Mouse (Mus musculus) erythroblast, embryonic 14.5 days (primary cell): ENCODE results near the gene Lpcat1. TPM values are rescaled to one million over a fixed set of nuclear protein-coding genes. Genes with fewer than 3 reads are reported as not detected.

ENCODE experiments used
- H3K27me3 ChIP-seq: 2 replicates; pipeline ENCODE4 v1.6.1; 2012; ENCODE audit warnings: inconsistent platforms; ENCODE audit not compliant: control insufficient read depth
- H3K36me3 ChIP-seq: 2 replicates; pipeline ENCODE4 v1.6.1; 2012; ENCODE audit warnings: mild to moderate bottlenecking, inconsistent platforms; ENCODE audit not compliant: control insufficient read depth
- H3K4me1 ChIP-seq: 2 replicates; pipeline ENCODE4 v1.6.1; 2012; ENCODE audit warnings: inconsistent platforms; ENCODE audit not compliant: control insufficient read depth
- H3K4me3 ChIP-seq: replicated peaks from 2 replicates; pipeline ENCODE3; 2012; ENCODE audit warnings: moderate library complexity, mild to moderate bottlenecking, inconsistent platforms
- H3K9me3 ChIP-seq: 2 replicates; pipeline ENCODE4 v1.6.1; 2012; ENCODE audit warnings: low read length, inconsistent platforms, mixed read lengths; ENCODE audit not compliant: control insufficient read depth
- GATA1 ChIP-seq: IDR thresholded peaks from 2 replicates; pipeline ENCODE4 v1.6.1; 2012; ENCODE audit warnings: low read length, inconsistent platforms, mixed read lengths
- TAL1 ChIP-seq: IDR thresholded peaks from 3 replicates; pipeline ENCODE4 v1.6.1; 2012; ENCODE audit warnings: low read length, inconsistent platforms, mixed read lengths
- polyA plus RNA-seq: library from polyadenylated mRNA; stranded (reverse); fragments of >175 nt; gene quantifications from 2 replicates; pipeline ENCODE4 v1.2.3, GENCODE M21; 2012

Gene Lpcat1
- polyA plus RNA-seq, 1 experiment: 15.4 TPM

- H3K9me3 ChIP-seq: no peaks in the 10 kb centered on the region; the same call in 1 of the 2 replicates
- peaks cover 97% of the 10 kb centered on the region for H3K4me1 ChIP-seq
- H3K27me3 ChIP-seq: no peaks in the 10 kb centered on the region
- H3K4me3 ChIP-seq: no peak overlapping the region
- TF ChIP-seq GATA1 (no peak), TAL1 (no peak)
- peaks cover 100% of the 10 kb centered on the region for H3K36me3 ChIP-seq
Observed at GRCm38 (mm10) chr13:73482476-73482875, 15.5 kb downstream of the Lpcat1 start.

GRCm38 (mm10) chr13:73483331-73483730, 16.3 kb downstream of the Lpcat1 start:
- H3K27me3 ChIP-seq: no peaks in the 10 kb centered on the region
- TF ChIP-seq GATA1: no peak
- TF ChIP-seq TAL1: no peak
- no peaks in the 10 kb centered on the region; the same call in 1 of the 2 replicates for H3K9me3 ChIP-seq
- H3K36me3 ChIP-seq: peaks cover 100% of the 10 kb centered on the region
- H3K4me1 ChIP-seq: peaks cover 97% of the 10 kb centered on the region
- no peak overlapping the region for H3K4me3 ChIP-seq

GRCm38 (mm10) chr13:73484171-73484570, 17.2 kb downstream of the Lpcat1 start:
- no peaks in the 10 kb centered on the region for H3K27me3 ChIP-seq
- H3K36me3 ChIP-seq: peaks cover 100% of the 10 kb centered on the region
- no peak overlapping the region for H3K4me3 ChIP-seq
- no peak for TF ChIP-seq TAL1
- no peak for TF ChIP-seq GATA1
- peaks cover 97% of the 10 kb centered on the region for H3K4me1 ChIP-seq
- H3K9me3 ChIP-seq: no peaks in the 10 kb centered on the region; the same call in 1 of the 2 replicates

GRCm38 (mm10) chr13:73488105-73488504, 21.1 kb downstream of the Lpcat1 start:
- H3K4me1 ChIP-seq: peaks cover 97% of the 10 kb centered on the region
- no peak for TF ChIP-seq GATA1
- no peak for TF ChIP-seq TAL1
- peaks cover 100% of the 10 kb centered on the region for H3K36me3 ChIP-seq

GRCm38 (mm10) chr13:73488707-73489106, 21.7 kb downstream of the Lpcat1 start:
- peaks cover 95% of the 10 kb centered on the region for H3K4me1 ChIP-seq
- no peaks in the 10 kb centered on the region for H3K27me3 ChIP-seq
- no peak overlapping the region for H3K4me3 ChIP-seq
- peaks cover 100% of the 10 kb centered on the region for H3K36me3 ChIP-seq
- no peak for TF ChIP-seq TAL1
- TF ChIP-seq GATA1: no peak
- no peaks in the 10 kb centered on the region; the same call in 1 of the 2 replicates for H3K9me3 ChIP-seq

More at GRCm38 (mm10) chr13:73488105-73488504, 21.1 kb downstream of the Lpcat1 start:
- no peaks in the 10 kb centered on the region for H3K27me3 ChIP-seq
- H3K4me3 ChIP-seq: no peak overlapping the region
- H3K9me3 ChIP-seq: no peaks in the 10 kb centered on the region; the same call in 1 of the 2 replicates

- peaks cover 95% of the 10 kb centered on the region for H3K4me1 ChIP-seq
- H3K27me3 ChIP-seq: no peaks in the 10 kb centered on the region
- no peak for TF ChIP-seq GATA1
- no peak for TF ChIP-seq TAL1
- no peaks in the 10 kb centered on the region; the same call in 1 of the 2 replicates for H3K9me3 ChIP-seq
- H3K36me3 ChIP-seq: peaks cover 100% of the 10 kb centered on the region
- H3K4me3 ChIP-seq: no peak overlapping the region
Observed at GRCm38 (mm10) chr13:73489986-73490385, 23.0 kb downstream of the Lpcat1 start.

GRCm38 (mm10) chr13:73490564-73491170, 23.7 kb downstream of the Lpcat1 start:
- peaks cover 97% of the 10 kb centered on the region for H3K4me1 ChIP-seq
- H3K9me3 ChIP-seq: no peaks in the 10 kb centered on the region
- no peaks in the 10 kb centered on the region for H3K27me3 ChIP-seq
- TF ChIP-seq GATA1 (no peak), TAL1 (no peak)
- no peak overlapping the region for H3K4me3 ChIP-seq
- H3K36me3 ChIP-seq: peaks cover 100% of the 10 kb centered on the region

GRCm38 (mm10) chr13:73493183-73493582, 26.2 kb downstream of the Lpcat1 start:
- H3K9me3 ChIP-seq: no peaks in the 10 kb centered on the region
- peaks cover 100% of the 10 kb centered on the region for H3K36me3 ChIP-seq
- H3K4me3 ChIP-seq: no peak overlapping the region
- H3K27me3 ChIP-seq: no peaks in the 10 kb centered on the region
- no peak for TF ChIP-seq GATA1
- H3K4me1 ChIP-seq: peaks cover 99% of the 10 kb centered on the region

GRCm38 (mm10) chr13:73494528-73494927, 27.5 kb downstream of the Lpcat1 start:
- H3K4me1 ChIP-seq: peaks cover 99% of the 10 kb centered on the region
- peaks cover 100% of the 10 kb centered on the region for H3K36me3 ChIP-seq
- no peaks in the 10 kb centered on the region for H3K9me3 ChIP-seq
- H3K4me3 ChIP-seq: no peak overlapping the region
- no peaks in the 10 kb centered on the region for H3K27me3 ChIP-seq
- TF ChIP-seq TAL1 (no peak), GATA1 (no peak)

GRCm38 (mm10) chr13:73496137-73496536, 29.1 kb downstream of the Lpcat1 start:
- TF ChIP-seq TAL1 (no peak), GATA1 (no peak)
- Histone ChIP-seq H3K4me3 (no peak overlapping the region), H3K9me3 (no peaks in the 10 kb centered on the region), H3K4me1 (peaks cover 99% of the 10 kb centered on the region), H3K27me3 (no peaks in the 10 kb centered on the region), H3K36me3 (peaks cover 100% of the 10 kb centered on the region)
